ENCODE assay signal across 13 mouse cellular contexts in genomic region chrX:12072721-12073120, GRCm38 (mm10).
DNase-seq lines count a peak whose midpoint lies in the region; ATAC-seq and TF ChIP-seq lines count a peak whose summit lies in the region.
"Had no signal": no experiment of that assay in that cellular context is flagged by ENCODE, and none has a peak within 500 bp of the region (broad histone marks: within the 10 kb centered on the region; RNA-seq: fewer than 3 reads in every experiment).

No protein-coding gene starts in this region.

- H3K4me2 ChIP-seq in forebrain, embryonic 13.5 days, result peak overlapping the region; percentile 14; the same call in 1 of the 2 replicates
- no peak overlapping the region for H3K4me2 ChIP-seq in forebrain, embryonic 12.5 days
- H3K4me2 ChIP-seq in lung, embryonic 14.5 days, result peak overlapping the region; percentile 10; the same call in 1 of the 2 replicates
- no peak overlapping the region for H3K4me2 ChIP-seq in forebrain, postnatal 0 days (ENCODE audit: low read depth)
- H3K4me2 ChIP-seq: hindbrain, embryonic 15.5 days; neural tube, embryonic 15.5 days had no signal

- ATAC-seq in forebrain, embryonic 13.5 days, result no peak
- no peak for ATAC-seq in forebrain, embryonic 12.5 days (ENCODE audit: low FRiP score)
- ATAC-seq in lung, embryonic 14.5 days (ENCODE audit: insufficient read depth), result no peak
- ATAC-seq in G1E (ENCODE audit: extremely low read depth, insufficient number of reproducible peaks, low FRiP score, poor library complexity, severe bottlenecking), result no peak
- no peak for ATAC-seq in forebrain, postnatal 0 days

- H3K27me3 ChIP-seq in forebrain, embryonic 13.5 days, result peaks cover 48% of the 10 kb centered on the region; the same call in 1 of the 2 replicates
- H3K27me3 ChIP-seq in forebrain, embryonic 12.5 days, result peaks cover 82% of the 10 kb centered on the region
- peaks cover 20% of the 10 kb centered on the region for H3K27me3 ChIP-seq in lung, embryonic 14.5 days (ENCODE audit: insufficient read depth, low read length)
- H3K27me3 ChIP-seq in G1E (ENCODE audit: insufficient read depth, low read length), result no peaks in the 10 kb centered on the region
- peaks cover 100% of the 10 kb centered on the region for H3K27me3 ChIP-seq in embryonic facial prominence, embryonic 10.5 days (replicated peaks; ENCODE audit: low read depth, poor library complexity, severe bottlenecking)
- H3K27me3 ChIP-seq in forebrain, postnatal 0 days (ENCODE audit: insufficient read depth, low read length), result no peaks in the 10 kb centered on the region

- DNase-seq in lung, embryonic 14.5 days, result peak; percentile 57
- no peak for DNase-seq in lung, postnatal 25 days (ENCODE audit: low spot score)
- DNase-seq in G1E (ENCODE audit: low spot score), result no peak
- DNase-seq in kidney, postnatal 14 days, result peak; percentile 68
- no peak for DNase-seq in embryonic facial prominence, embryonic 10.5 days (ENCODE audit: low spot score)
- DNase-seq in forebrain, postnatal 0 days, result no peak
- DNase-seq: gastrocnemius, postnatal 25 days; liver had no signal

- no peak overlapping the region for H3K9ac ChIP-seq in forebrain, embryonic 13.5 days
- no peak overlapping the region for H3K9ac ChIP-seq in forebrain, embryonic 12.5 days
- H3K9ac ChIP-seq in lung, embryonic 14.5 days, result no peak overlapping the region
- no peak overlapping the region for H3K9ac ChIP-seq in forebrain, postnatal 0 days
- H3K9ac ChIP-seq: hindbrain, embryonic 15.5 days; neural tube, embryonic 15.5 days had no signal

- TF ChIP-seq CTCF in lung, embryonic 14.5 days (IDR thresholded peaks at IDR 0.05; ENCODE audit: low read depth), result no peak
- TF ChIP-seq CTCF in G1E (IDR thresholded peaks at IDR 0.05; ENCODE audit: low read depth, low read length), result no peak
- no peak for TF ChIP-seq CTCF in forebrain, postnatal 0 days (IDR thresholded peaks at IDR 0.05; ENCODE audit: low read depth)

- H3K4me1 ChIP-seq in forebrain, embryonic 13.5 days, result peaks cover 81% of the 10 kb centered on the region
- H3K4me1 ChIP-seq in forebrain, embryonic 12.5 days, result peaks cover 83% of the 10 kb centered on the region
- H3K4me1 ChIP-seq in lung, embryonic 14.5 days (ENCODE audit: insufficient read depth), result peaks cover 33% of the 10 kb centered on the region
- peaks cover 64% of the 10 kb centered on the region for H3K4me1 ChIP-seq in G1E (ENCODE audit: insufficient read depth, low read depth, low read length)
- H3K4me1 ChIP-seq in embryonic facial prominence, embryonic 10.5 days, result peaks cover 92% of the 10 kb centered on the region
- peaks cover 6% of the 10 kb centered on the region; the same call in 1 of the 2 replicates for H3K4me1 ChIP-seq in forebrain, postnatal 0 days (ENCODE audit: insufficient read depth)

- H3K36me3 ChIP-seq in forebrain, embryonic 13.5 days (ENCODE audit: poor library complexity, severe bottlenecking), result no peaks in the 10 kb centered on the region
- no peaks in the 10 kb centered on the region for H3K36me3 ChIP-seq in forebrain, embryonic 12.5 days (replicated peaks)
- no peaks in the 10 kb centered on the region for H3K36me3 ChIP-seq in lung, embryonic 14.5 days (ENCODE audit: insufficient read depth)
- H3K36me3 ChIP-seq in G1E (replicated peaks), result peaks cover 55% of the 10 kb centered on the region
- H3K36me3 ChIP-seq in embryonic facial prominence, embryonic 10.5 days (replicated peaks), result no peaks in the 10 kb centered on the region
- no peaks in the 10 kb centered on the region for H3K36me3 ChIP-seq in forebrain, postnatal 0 days (ENCODE audit: insufficient read depth)
- H3K36me3 ChIP-seq: hindbrain, embryonic 15.5 days; neural tube, embryonic 15.5 days had no signal

- H3K9me3 ChIP-seq in forebrain, embryonic 13.5 days (replicated peaks), result no peaks in the 10 kb centered on the region
- no peaks in the 10 kb centered on the region for H3K9me3 ChIP-seq in forebrain, embryonic 12.5 days
- H3K9me3 ChIP-seq in lung, embryonic 14.5 days (ENCODE audit: low read depth, low read length), result no peaks in the 10 kb centered on the region
- H3K9me3 ChIP-seq in G1E (replicated peaks), result no peaks in the 10 kb centered on the region
- no peaks in the 10 kb centered on the region for H3K9me3 ChIP-seq in embryonic facial prominence, embryonic 10.5 days
- H3K9me3 ChIP-seq in forebrain, postnatal 0 days (ENCODE audit: low read length), result no peaks in the 10 kb centered on the region
- H3K9me3 ChIP-seq: hindbrain, embryonic 15.5 days; neural tube, embryonic 15.5 days had no signal

- H3K4me3 ChIP-seq in forebrain, embryonic 13.5 days, result no peak overlapping the region
- no peak overlapping the region for H3K4me3 ChIP-seq in forebrain, embryonic 12.5 days (replicated peaks)
- H3K4me3 ChIP-seq in lung, embryonic 14.5 days (ENCODE audit: low read depth, low read length), result no peak overlapping the region
- H3K4me3 ChIP-seq in G1E (ENCODE audit: low read depth, low read length), result peak overlapping the region; percentile 60; the same call in 1 of the 2 replicates
- H3K4me3 ChIP-seq in embryonic facial prominence, embryonic 10.5 days, result no peak overlapping the region
- H3K4me3 ChIP-seq in forebrain, postnatal 0 days (ENCODE audit: low read depth, low read length), result no peak overlapping the region
- H3K4me3 ChIP-seq: erythroblast, embryonic 14.5 days; hindbrain, embryonic 15.5 days; neural tube, embryonic 15.5 days had no signal

- 22% methylated on average over 6 of the region's 6 CpGs for WGBS in forebrain, embryonic 13.5 days
- 22% methylated on average over 6 of the region's 6 CpGs for WGBS in forebrain, embryonic 12.5 days
- WGBS in lung, embryonic 14.5 days, result 14% methylated on average over 6 of the region's 6 CpGs
- 28% methylated on average over 6 of the region's 6 CpGs for WGBS in embryonic facial prominence, embryonic 10.5 days
- WGBS in forebrain, postnatal 0 days, result 15% methylated on average over 6 of the region's 6 CpGs

- H3K27ac ChIP-seq in forebrain, embryonic 13.5 days, result no peak overlapping the region
- no peak overlapping the region for H3K27ac ChIP-seq in forebrain, embryonic 12.5 days
- H3K27ac ChIP-seq in lung, embryonic 14.5 days (ENCODE audit: low read depth), result no peak overlapping the region
- H3K27ac ChIP-seq in embryonic facial prominence, embryonic 10.5 days (replicated peaks), result no peak overlapping the region
- no peak overlapping the region for H3K27ac ChIP-seq in forebrain, postnatal 0 days (ENCODE audit: low read depth, low read length)
- H3K27ac ChIP-seq: hindbrain, embryonic 15.5 days; neural tube, embryonic 15.5 days had no signal

Comparison
In these comparisons a context has a peak if more than half of its experiments do, and no peak if none do; other contexts are left out.
1. H3K4me2 ChIP-seq: peak in forebrain, embryonic 13.5 days (single experiment) and lung, embryonic 14.5 days (single experiment); none in forebrain, embryonic 12.5 days (single experiment) and forebrain, postnatal 0 days (single experiment).
2. DNase-seq: peak in lung, embryonic 14.5 days (single experiment) and kidney, postnatal 14 days (single experiment); none in lung, postnatal 25 days (single experiment), G1E (single experiment), embryonic facial prominence, embryonic 10.5 days (single experiment) and forebrain, postnatal 0 days (single experiment).